In genomic region chr19:10818217-10818946, GRCm38 (mm10) we compare ENCODE assay signal across 9 mouse cellular contexts. TPM values are rescaled to one million over a fixed set of nuclear protein-coding genes. Genes with fewer than 3 reads are reported as not detected.
A peak's percentile ranks its signal among the peaks of the same experiment; 100 is the strongest.
DNase-seq lines count a peak whose midpoint lies in the region; ATAC-seq lines count a peak whose summit lies in the region.
"Had no signal": no experiment of that assay in that cellular context is flagged by ENCODE, and none has a peak within 500 bp of the region (broad histone marks: within the 10 kb centered on the region; RNA-seq: fewer than 3 reads in every experiment).

No protein-coding gene starts in this region.

- H3K4me3 ChIP-seq in heart, embryonic 13.5 days, result peak overlapping the region; percentile 17; the same call in 1 of the 2 replicates
- 0 out of 2 replicates have a peak overlapping the region, but pooled peaks have one; percentile 11 for H3K4me3 ChIP-seq in forebrain, embryonic 12.5 days (replicated peaks)
- no peak overlapping the region for H3K4me3 ChIP-seq in neural tube, embryonic 13.5 days

- peaks cover 5% of the 10 kb centered on the region; the same call in 1 of the 2 replicates for H3K4me1 ChIP-seq in heart, embryonic 13.5 days
- peaks cover 3% of the 10 kb centered on the region; the same call in 1 of the 2 replicates for H3K4me1 ChIP-seq in forebrain, embryonic 12.5 days
- H3K4me1 ChIP-seq in neural tube, embryonic 13.5 days (replicated peaks), result no peaks in the 10 kb centered on the region; the same call in 1 of the 2 replicates

- H3K9ac ChIP-seq in heart, embryonic 13.5 days, result no peak overlapping the region
- H3K9ac ChIP-seq in forebrain, embryonic 12.5 days, result no peak overlapping the region
- H3K9ac ChIP-seq in neural tube, embryonic 13.5 days, result no peak overlapping the region

- H3K9me3 ChIP-seq in heart, embryonic 13.5 days, result no peaks in the 10 kb centered on the region
- H3K9me3 ChIP-seq in forebrain, embryonic 12.5 days, result no peaks in the 10 kb centered on the region
- H3K9me3 ChIP-seq in neural tube, embryonic 13.5 days, result no peaks in the 10 kb centered on the region

- WGBS in heart, embryonic 13.5 days, result 36% methylated on average over 17 of the region's 17 CpGs
- WGBS in forebrain, embryonic 12.5 days, result 32% methylated on average over 17 of the region's 17 CpGs
- WGBS in large intestine, adult 2 months, result 16% methylated on average over 17 of the region's 17 CpGs
- 47% methylated on average over 17 of the region's 17 CpGs for WGBS in neural tube, embryonic 13.5 days

- ATAC-seq in heart, embryonic 13.5 days (ENCODE audit: extremely low read depth, insufficient number of reproducible peaks, low FRiP score, low TSS enrichment), result no peak
- peak; percentile 51; the same call in 1 of the 2 replicates for ATAC-seq in forebrain, embryonic 12.5 days (ENCODE audit: low FRiP score)
- ATAC-seq in neural tube, embryonic 13.5 days (ENCODE audit: low read depth), result no peak
- ATAC-seq: Patski had no signal

- DNase-seq in heart, adult 18-20 months, result no peak
- peak; percentile 24 for DNase-seq in large intestine, adult 2 months (ENCODE audit: low read depth, low spot score)
- no peak for DNase-seq in MN1 (ENCODE audit: low spot score)
- DNase-seq in cerebellum, adult 18-20 months, result no peak
- no peak for DNase-seq in adrenal gland, postnatal 4 days (ENCODE audit: low spot score in 2 of 2)

- peak overlapping the region; percentile 58 for H3K4me2 ChIP-seq in heart, embryonic 13.5 days
- H3K4me2 ChIP-seq in forebrain, embryonic 12.5 days, result peak overlapping the region; percentile 38
- H3K4me2 ChIP-seq in neural tube, embryonic 13.5 days, result peak overlapping the region; percentile 24; the same call in 1 of the 2 replicates

- H3K27me3 ChIP-seq in heart, embryonic 13.5 days (replicated peaks), result no peaks in the 10 kb centered on the region
- no peaks in the 10 kb centered on the region for H3K27me3 ChIP-seq in forebrain, embryonic 12.5 days
- no peaks in the 10 kb centered on the region for H3K27me3 ChIP-seq in neural tube, embryonic 13.5 days
- H3K27me3 ChIP-seq: Patski had no signal

- H3K27ac ChIP-seq in heart, embryonic 13.5 days (replicated peaks), result no peak overlapping the region
- H3K27ac ChIP-seq in forebrain, embryonic 12.5 days, result no peak overlapping the region
- no peak overlapping the region for H3K27ac ChIP-seq in neural tube, embryonic 13.5 days (replicated peaks)

- H3K36me3 ChIP-seq in heart, embryonic 13.5 days, result no peaks in the 10 kb centered on the region
- H3K36me3 ChIP-seq in forebrain, embryonic 12.5 days (replicated peaks), result no peaks in the 10 kb centered on the region
- H3K36me3 ChIP-seq in neural tube, embryonic 13.5 days, result no peaks in the 10 kb centered on the region

RNA-seq across cellular contexts. Expression of gene Cd6, which starts 11.5 kb away (rescaled TPM):
- polyA plus RNA-seq in heart, embryonic 13.5 days (2015; fragmentation: Nextera tagmentation; extraction: Ambion mirVana), result 0.09 and 0.14 TPM in 2 replicates
- 1 to 10 TPM in 1 of 2 experiments, under 1 TPM in 1; 0.17 to 1.2 TPM for total RNA-seq in heart, adult 18-20 months (2021)
- not detected in 2 replicates for polyA plus RNA-seq in forebrain, embryonic 12.5 days (2016; fragmentation: Nextera tagmentation; extraction: Ambion mirVana)
- 5.6 and 7.3 TPM in 2 replicates for polyA plus RNA-seq in large intestine, adult 2 months (2012; rRNA removed)
- not detected in 2 replicates for polyA plus RNA-seq in neural tube, embryonic 13.5 days (2015; fragmentation: Nextera tagmentation; extraction: Ambion mirVana)
- under 1 TPM; 0.20 to 0.23 TPM for total RNA-seq in adrenal gland, postnatal 4 days (2021)

RNA-seq across cellular contexts. Expression of gene Slc15a3, which starts 21.1 kb away (rescaled TPM):
- polyA plus RNA-seq in heart, embryonic 13.5 days (2015; fragmentation: Nextera tagmentation; extraction: Ambion mirVana), result 0.29 and 0.39 TPM in 2 replicates
- 1 to 10 TPM; 2.1 TPM for total RNA-seq in heart, adult 18-20 months (2021)
- polyA plus RNA-seq in forebrain, embryonic 12.5 days (2016; fragmentation: Nextera tagmentation; extraction: Ambion mirVana), result 0.12 and 0.38 TPM in 2 replicates
- 10.1 and 14.6 TPM in 2 replicates for polyA plus RNA-seq in large intestine, adult 2 months (2012; rRNA removed)
- 0.12 and 0.33 TPM in 2 replicates for polyA plus RNA-seq in neural tube, embryonic 13.5 days (2015; fragmentation: Nextera tagmentation; extraction: Ambion mirVana)
- total RNA-seq in adrenal gland, postnatal 4 days (2021), result 1 to 10 TPM; 3.5 to 3.8 TPM

RNA-seq across cellular contexts. Expression of gene Tmem132a, which starts 51.4 kb away (rescaled TPM):
- polyA plus RNA-seq in heart, embryonic 13.5 days (2015; fragmentation: Nextera tagmentation; extraction: Ambion mirVana), result 51.4 and 52.4 TPM in 2 replicates
- total RNA-seq in heart, adult 18-20 months (2021), result 10 to 100 TPM; 10.1 to 10.3 TPM
- 115 and 126 TPM in 2 replicates for polyA plus RNA-seq in forebrain, embryonic 12.5 days (2016; fragmentation: Nextera tagmentation; extraction: Ambion mirVana)
- 5.3 and 5.7 TPM in 2 replicates for polyA plus RNA-seq in large intestine, adult 2 months (2012; rRNA removed)
- 154 and 169 TPM in 2 replicates for polyA plus RNA-seq in neural tube, embryonic 13.5 days (2015; fragmentation: Nextera tagmentation; extraction: Ambion mirVana)
- total RNA-seq in adrenal gland, postnatal 4 days (2021), result 10 to 100 TPM; 40.7 to 48.1 TPM
